In the genomic region with DNA sequence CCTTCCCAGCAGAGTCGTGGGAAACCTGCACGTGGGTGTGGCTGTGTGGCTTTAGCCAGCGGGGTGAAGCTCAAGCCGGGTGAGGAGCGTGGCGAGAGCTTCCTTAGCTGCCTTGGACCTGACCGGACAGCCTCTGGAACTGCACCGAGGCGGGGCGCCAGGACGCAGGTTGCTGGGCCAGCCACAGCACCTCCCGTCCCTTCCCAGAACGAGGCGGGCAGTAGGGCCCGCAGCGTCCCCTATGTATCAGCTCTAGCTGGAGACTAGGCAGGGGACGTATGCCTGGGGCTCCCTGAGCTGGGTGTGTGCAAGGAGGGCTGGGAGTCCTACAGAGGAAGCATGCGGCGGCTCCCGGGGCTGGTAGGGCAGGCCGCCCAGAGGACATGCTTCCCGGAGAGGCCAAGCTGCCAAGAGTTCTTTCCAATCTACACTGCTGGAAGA, we compare ENCODE assay signal across 8 mouse cellular contexts. TPM values are rescaled to one million over a fixed set of nuclear protein-coding genes. Genes with fewer than 3 reads are reported as not detected.
A peak's percentile ranks its signal among the peaks of the same experiment; 100 is the strongest.
DNase-seq lines count a peak whose midpoint lies in the region; ATAC-seq and TF ChIP-seq lines count a peak whose summit lies in the region.

No protein-coding gene starts in this region.

- no peaks in the 10 kb centered on the region for H3K4me1 ChIP-seq in ES-Bruce4 (ENCODE audit: control insufficient read depth, insufficient read depth, low read length)
- H3K4me1 ChIP-seq in forebrain, embryonic 15.5 days, result peaks cover 27% of the 10 kb centered on the region

- peaks cover 12% of the 10 kb centered on the region for H3K27me3 ChIP-seq in ES-Bruce4 (ENCODE audit: control insufficient read depth, insufficient read depth, low read length, poor library complexity, severe bottlenecking)
- H3K27me3 ChIP-seq in forebrain, embryonic 15.5 days, result peaks cover 18% of the 10 kb centered on the region; the same call in 1 of the 2 replicates

- peak; percentile 60 for ATAC-seq in forebrain, embryonic 15.5 days (replicated peaks)
- peak; percentile 46 for ATAC-seq in megakaryocyte, adult 5-6 weeks (ENCODE audit: poor library complexity, severe bottlenecking)

- H3K4me3 ChIP-seq in ES-Bruce4 (ENCODE audit: low read depth, low read length), result peak overlapping the region; percentile 28
- peak overlapping the region; percentile 72 for H3K4me3 ChIP-seq in forebrain, embryonic 15.5 days

- H3K9me3 ChIP-seq in ES-Bruce4 (replicated peaks; ENCODE audit: control insufficient read depth, insufficient read depth, low read length, poor library complexity, severe bottlenecking), result no peaks in the 10 kb centered on the region
- no peaks in the 10 kb centered on the region for H3K9me3 ChIP-seq in forebrain, embryonic 15.5 days

- no peak for TF ChIP-seq POLR2A in ES-Bruce4 (IDR thresholded peaks at IDR 0.05; ENCODE audit: insufficient read depth, low read length)

- 0 out of 2 replicates have a peak, but pooled peaks have one; percentile 43 for TF ChIP-seq EP300 in ES-Bruce4 (IDR thresholded peaks at IDR 0.05; ENCODE audit: insufficient read depth, low read depth, low read length)

- peak; percentile 32 for DNase-seq in cerebellum, adult 11 months
- DNase-seq in heart, postnatal 14 days, result peak; percentile 76 to 80
- DNase-seq in kidney, postnatal 36 days, result peak; percentile 78 to 90
- peak; percentile 62 to 65 for DNase-seq in right cerebral cortex, postnatal 10 days (ENCODE audit: low spot score in 2 of 2)
- no peak for DNase-seq in c-Kit-positive CD71-positive TER-119-positive erythroid progenitor cells, embryonic 14.5 days (ENCODE audit: low spot score)

- H3K36me3 ChIP-seq in ES-Bruce4 (ENCODE audit: control insufficient read depth, insufficient read depth, low read length, poor library complexity, severe bottlenecking), result no peaks in the 10 kb centered on the region
- H3K36me3 ChIP-seq in forebrain, embryonic 15.5 days, result 0 out of 2 replicates have a peak, but pooled peaks cover 6% of the 10 kb centered on the region

- under 1% methylated on average over 22 of the region's 22 CpGs for WGBS in forebrain, embryonic 15.5 days

- intact Hi-C loops in heart, postnatal 14 days (cut with DNase I), result loop anchor here (2.0 to 5.0 kb wide), 2 partner anchors 33 to 155 kb away; no protein-coding TSS in a partner anchor

- H3K27ac ChIP-seq in ES-Bruce4 (ENCODE audit: insufficient read depth, low read length), result no peak overlapping the region
- H3K27ac ChIP-seq in forebrain, embryonic 15.5 days (replicated peaks), result peak overlapping the region; percentile 65

- H3K9ac ChIP-seq in ES-Bruce4 (ENCODE audit: low read depth, poor library complexity, severe bottlenecking), result no peak overlapping the region
- peak overlapping the region; percentile 70 for H3K9ac ChIP-seq in forebrain, embryonic 15.5 days (replicated peaks)

- peak; percentile 0 for TF ChIP-seq CTCF in ES-Bruce4 (IDR thresholded peaks at IDR 0.05; ENCODE audit: low read depth, low read length)

- peak overlapping the region; percentile 98 for H3K4me2 ChIP-seq in forebrain, embryonic 15.5 days (replicated peaks)

RNA-seq across cellular contexts. Expression of gene Has3, which starts 1.9 kb away (rescaled TPM):
- polyA plus RNA-seq in ES-Bruce4 (2011; ENCODE audit: insufficient read depth, insufficient read length, low read depth, missing spikeins), result 0.18 and 0.46 TPM in 2 replicates
- polyA plus RNA-seq in forebrain, embryonic 15.5 days (2015; fragmentation: Nextera tagmentation; extraction: Ambion mirVana), result 0.89 and 0.95 TPM in 2 replicates
- 1 to 10 TPM; 1.2 to 1.9 TPM for total RNA-seq in heart, postnatal 14 days (2021)
- total RNA-seq in megakaryocyte, adult 5-6 weeks (2015), result not detected in 2 replicates
- total RNA-seq in megakaryocyte, adult 5-6 weeks (2017), result 0.16 TPM in 1 of 2 replicates, not detected in the other

RNA-seq across cellular contexts. Expression of gene Utp4, which starts 21.5 kb away (rescaled TPM):
- polyA plus RNA-seq in ES-Bruce4 (2011; ENCODE audit: insufficient read depth, insufficient read length, low read depth, missing spikeins), result 109 and 113 TPM in 2 replicates
- 49.1 and 49.4 TPM in 2 replicates for polyA plus RNA-seq in forebrain, embryonic 15.5 days (2015; fragmentation: Nextera tagmentation; extraction: Ambion mirVana)
- 10 to 100 TPM; 19.2 to 23.0 TPM for total RNA-seq in heart, postnatal 14 days (2021)
- total RNA-seq in megakaryocyte, adult 5-6 weeks (2015), result 10.0 and 13.9 TPM in 2 replicates
- total RNA-seq in megakaryocyte, adult 5-6 weeks (2017), result 9.4 and 11.5 TPM in 2 replicates
